Comparison of ENCODE assay signal across 34 mouse cellular contexts in the genomic region with DNA sequence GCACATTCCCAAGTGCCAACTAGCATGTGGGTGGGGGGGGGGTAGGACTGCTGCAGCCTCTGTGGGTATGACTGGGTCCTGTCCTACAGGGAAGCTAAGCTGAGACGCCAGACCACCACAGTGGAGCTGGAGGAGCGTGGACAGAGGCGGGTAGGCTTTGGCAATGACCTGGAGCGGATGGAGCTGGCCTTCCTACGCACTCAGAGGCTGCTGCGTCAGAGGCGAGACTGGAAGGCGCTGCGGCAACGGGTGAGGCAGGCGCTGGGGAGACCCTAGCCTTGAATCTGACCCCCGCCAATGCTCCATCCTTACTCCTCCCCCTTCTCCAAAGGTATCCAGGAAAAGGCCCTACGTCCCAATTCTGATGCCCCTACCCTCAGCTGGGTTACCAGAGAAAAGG. TPM values are rescaled to one million over a fixed set of nuclear protein-coding genes. Genes with fewer than 3 reads are reported as not detected.
"Had no signal": no experiment of that assay in that cellular context is flagged by ENCODE, and none has a peak within 500 bp of the region (broad histone marks: within the 10 kb centered on the region; RNA-seq: fewer than 3 reads in every experiment).

No protein-coding gene starts in this region.

- DNase-seq: cerebellum, adult 2 months; cerebellum, adult 8-10 months; cerebellum, adult 9-10 months; cerebellum, adult 9-11 months; cerebellum, postnatal 10 days; cerebellum, postnatal 14 days; cerebellum, postnatal 25 days; cerebellum, postnatal 36 days; embryo, embryonic 11 days; forebrain, postnatal 0 days; gastrocnemius, adult 2 months; gastrocnemius, postnatal 10 days; gastrocnemius, postnatal 14 days; gastrocnemius, postnatal 25 days; gastrocnemius, postnatal 36 days; heart, adult 2 months had no signal

- H3K9ac ChIP-seq: embryonic facial prominence, embryonic 12.5 days; embryonic facial prominence, embryonic 13.5 days; embryonic facial prominence, embryonic 15.5 days; forebrain, embryonic 12.5 days; forebrain, embryonic 13.5 days; forebrain, embryonic 15.5 days; forebrain, postnatal 0 days had no signal

- H3K9me3 ChIP-seq: embryonic facial prominence, embryonic 10.5 days; embryonic facial prominence, embryonic 12.5 days; embryonic facial prominence, embryonic 13.5 days; embryonic facial prominence, embryonic 15.5 days; forebrain, embryonic 10.5 days; forebrain, embryonic 12.5 days; forebrain, embryonic 13.5 days; forebrain, embryonic 15.5 days had no signal

- H3K36me3 ChIP-seq: embryonic facial prominence, embryonic 10.5 days; embryonic facial prominence, embryonic 12.5 days; embryonic facial prominence, embryonic 13.5 days; embryonic facial prominence, embryonic 15.5 days; forebrain, embryonic 10.5 days; forebrain, embryonic 12.5 days; forebrain, embryonic 15.5 days had no signal

- ATAC-seq: forebrain, embryonic 13.5 days; forebrain, embryonic 14.5 days; forebrain, embryonic 15.5 days; forebrain, embryonic 16.5 days; forebrain, postnatal 0 days had no signal

- H3K4me3 ChIP-seq: embryonic facial prominence, embryonic 10.5 days; embryonic facial prominence, embryonic 12.5 days; embryonic facial prominence, embryonic 13.5 days; embryonic facial prominence, embryonic 15.5 days; erythroblast, embryonic 14.5 days; forebrain, embryonic 10.5 days; forebrain, embryonic 12.5 days; forebrain, embryonic 13.5 days; forebrain, embryonic 15.5 days; gastrocnemius, adult 2 months; heart, adult 2 months had no signal

- H3K4me1 ChIP-seq: embryonic facial prominence, embryonic 12.5 days; forebrain, embryonic 13.5 days had no signal

- H3K27me3 ChIP-seq: embryonic facial prominence, embryonic 12.5 days; embryonic facial prominence, embryonic 13.5 days; embryonic facial prominence, embryonic 15.5 days; forebrain, embryonic 15.5 days had no signal

- H3K4me2 ChIP-seq: embryonic facial prominence, embryonic 12.5 days; embryonic facial prominence, embryonic 13.5 days; embryonic facial prominence, embryonic 15.5 days; forebrain, embryonic 12.5 days; forebrain, embryonic 13.5 days; forebrain, embryonic 15.5 days had no signal

- H3K27ac ChIP-seq: embryonic facial prominence, embryonic 10.5 days; embryonic facial prominence, embryonic 12.5 days; embryonic facial prominence, embryonic 13.5 days; embryonic facial prominence, embryonic 15.5 days; forebrain, embryonic 10.5 days; forebrain, embryonic 12.5 days; forebrain, embryonic 13.5 days; forebrain, embryonic 15.5 days; gastrocnemius, adult 2 months; heart, adult 2 months had no signal

RNA-seq across cellular contexts. Expression of gene Myom3, which starts 5.2 kb away (rescaled TPM):
- total RNA-seq: common myeloid progenitor, adult 5-6 weeks; granulocyte monocyte progenitor cell, adult 5-6 weeks had no signal
- polyA plus RNA-seq: embryonic facial prominence, embryonic 10.5 days; erythroblast, embryonic 14.5 days; forebrain, embryonic 11.5 days had no signal

RNA-seq across cellular contexts. Expression of gene Il22ra1, which starts 36.7 kb away (rescaled TPM):
- total RNA-seq: common myeloid progenitor, adult 5-6 weeks; gastrocnemius, adult 18-20 months; gastrocnemius, adult 2 months; gastrocnemius, adult 8-10 months; gastrocnemius, postnatal 36 days; granulocyte monocyte progenitor cell, adult 5-6 weeks had no signal
- polyA plus RNA-seq: cerebellum, adult 2 months; cortical plate, adult 2 months; embryonic facial prominence, embryonic 11.5 days; embryonic facial prominence, embryonic 12.5 days; forebrain, embryonic 10.5 days; forebrain, embryonic 11.5 days; forebrain, embryonic 12.5 days; forebrain, embryonic 13.5 days; forebrain, embryonic 14.5 days; forebrain, embryonic 15.5 days; forebrain, embryonic 16.5 days; forebrain, postnatal 0 days had no signal
